Mouse (Mus musculus): Measurements from ENCODE around the gene St3gal2. TPM values are rescaled to one million over a fixed set of nuclear protein-coding genes. Genes with fewer than 3 reads are reported as not detected.
A peak's percentile ranks its signal among the peaks of the same experiment; 100 is the strongest.
"Not testable (repeated sequence)": the region's sequence is repeated elsewhere in the genome, so short reads cannot be mapped to it uniquely, and the experiment has no call there.

Gene St3gal2
- polyA plus RNA-seq, 1 experiment from 2014 or later: 24.5 TPM

- Histone ChIP-seq H3K36me3 (replicated peaks) (peaks cover 69% of the 10 kb centered on the region), H3K27me3 (ENCODE audit: poor library complexity, severe bottlenecking) (no peaks in the 10 kb centered on the region), H3K27ac (no peak overlapping the region), H3K9me3 (no peaks in the 10 kb centered on the region), H3K4me1 (0 out of 2 replicates have a peak, but pooled peaks cover 6% of the 10 kb centered on the region), H3K4me3 (no peak overlapping the region)
- DNase-seq (ENCODE audit: extremely low spot score, low spot score): no peak
- 95% methylated on average over 12 of the region's 12 CpGs for WGBS
These were observed 39.5 kb downstream of the St3gal2 start for GRCm38 (mm10) chr8:110959071-110959780.

GRCm38 (mm10) chr8:110959906-110960305 lies 40.2 kb downstream of the St3gal2 start:
- Histone ChIP-seq H3K4me1 (0 out of 2 replicates have a peak, but pooled peaks cover 6% of the 10 kb centered on the region), H3K27me3 (ENCODE audit: poor library complexity, severe bottlenecking) (no peaks in the 10 kb centered on the region), H3K4me3 (no peak overlapping the region), H3K27ac (no peak overlapping the region), H3K36me3 (replicated peaks) (peaks cover 73% of the 10 kb centered on the region), H3K9me3 (no peaks in the 10 kb centered on the region)
- WGBS: 91% methylated on average over 6 of the region's 6 CpGs
- no peak for DNase-seq (ENCODE audit: extremely low spot score, low spot score)

GRCm38 (mm10) chr8:110963051-110963450 lies 43.3 kb downstream of the St3gal2 start:
- H3K4me3 ChIP-seq: no peak overlapping the region
- WGBS: 96% methylated on average over 2 of the region's 2 CpGs
- H3K4me1 ChIP-seq: no peaks in the 10 kb centered on the region
- H3K27ac ChIP-seq: no peak overlapping the region
- H3K9me3 ChIP-seq: no peaks in the 10 kb centered on the region
- DNase-seq (ENCODE audit: extremely low spot score, low spot score): no peak
- peaks cover 79% of the 10 kb centered on the region for H3K36me3 ChIP-seq (replicated peaks)
- H3K27me3 ChIP-seq (ENCODE audit: poor library complexity, severe bottlenecking): no peaks in the 10 kb centered on the region

GRCm38 (mm10) chr8:110964666-110965065 lies 44.9 kb downstream of the St3gal2 start:
- Histone ChIP-seq H3K9me3 (no peaks in the 10 kb centered on the region), H3K4me1 (0 out of 2 replicates have a peak, but pooled peaks cover under 1% of the 10 kb centered on the region), H3K36me3 (replicated peaks) (peaks cover 69% of the 10 kb centered on the region), H3K4me3 (no peak overlapping the region), H3K27ac (no peak overlapping the region), H3K27me3 (ENCODE audit: poor library complexity, severe bottlenecking) (no peaks in the 10 kb centered on the region)
- DNase-seq (ENCODE audit: extremely low spot score, low spot score): no peak
- 91% methylated on average over 7 of the region's 7 CpGs for WGBS

GRCm38 (mm10) chr8:110965594-110965993 lies 45.9 kb downstream of the St3gal2 start:
- Histone ChIP-seq H3K4me1 (peaks cover 7% of the 10 kb centered on the region), H3K4me3 (no peak overlapping the region), H3K36me3 (replicated peaks) (peaks cover 61% of the 10 kb centered on the region), H3K27me3 (ENCODE audit: poor library complexity, severe bottlenecking) (no peaks in the 10 kb centered on the region), H3K9me3 (no peaks in the 10 kb centered on the region), H3K27ac (no peak overlapping the region)
- no peak for DNase-seq (ENCODE audit: extremely low spot score, low spot score)
- WGBS: 78% methylated on average over 7 of the region's 7 CpGs

- WGBS: 91% methylated on average over 8 of the region's 8 CpGs
- peaks cover 69% of the 10 kb centered on the region for H3K36me3 ChIP-seq (replicated peaks)
- no peaks in the 10 kb centered on the region for H3K27me3 ChIP-seq (ENCODE audit: poor library complexity, severe bottlenecking)
These were observed 46.9 kb downstream of the St3gal2 start for GRCm38 (mm10) chr8:110966586-110966985.

GRCm38 (mm10) chr8:110967326-110967725 lies 47.6 kb downstream of the St3gal2 start:
- DNase-seq (ENCODE audit: extremely low spot score, low spot score): no peak
- no peak overlapping the region for H3K4me3 ChIP-seq
- H3K4me1 ChIP-seq: peaks cover 14% of the 10 kb centered on the region
- no peaks in the 10 kb centered on the region for H3K9me3 ChIP-seq
- H3K27ac ChIP-seq: no peak overlapping the region
- H3K36me3 ChIP-seq (replicated peaks): peaks cover 66% of the 10 kb centered on the region
- whole genome bisulfite sequencing: 88% methylated on average over 9 of the region's 9 CpGs
- H3K27me3 ChIP-seq (ENCODE audit: poor library complexity, severe bottlenecking): no peaks in the 10 kb centered on the region

More at GRCm38 (mm10) chr8:110966586-110966985, 46.9 kb downstream of the St3gal2 start:
- no peak overlapping the region for H3K27ac ChIP-seq
- no peak overlapping the region for H3K4me3 ChIP-seq
- H3K4me1 ChIP-seq: peaks cover 14% of the 10 kb centered on the region
- DNase-seq (ENCODE audit: extremely low spot score, low spot score): no peak
- no peaks in the 10 kb centered on the region for H3K9me3 ChIP-seq

GRCm38 (mm10) chr8:110969910-110970770 lies 50.4 kb downstream of the St3gal2 start:
- peaks cover 69% of the 10 kb centered on the region for H3K36me3 ChIP-seq (replicated peaks)
- no peaks in the 10 kb centered on the region for H3K27me3 ChIP-seq (ENCODE audit: poor library complexity, severe bottlenecking)
- DNase-seq (ENCODE audit: extremely low spot score, low spot score): peak; percentile 92
- peak overlapping the region; percentile 62 for H3K4me3 ChIP-seq
- WGBS: 5% methylated on average over 45 of the region's 45 CpGs
- peaks cover 14% of the 10 kb centered on the region for H3K4me1 ChIP-seq
- peak overlapping the region; percentile 84 for H3K27ac ChIP-seq
- no peaks in the 10 kb centered on the region for H3K9me3 ChIP-seq

GRCm38 (mm10) chr8:110976532-110976931 lies 56.8 kb downstream of the St3gal2 start:
- not testable (repeated sequence) for H3K27ac ChIP-seq; H3K4me3 ChIP-seq; H3K4me1 ChIP-seq; DNase-seq (ENCODE audit: extremely low spot score, low spot score); H3K9me3 ChIP-seq; H3K27me3 ChIP-seq (ENCODE audit: poor library complexity, severe bottlenecking)
- 95% methylated on average over 8 of the region's 8 CpGs for WGBS
- peaks cover 89% of the 10 kb centered on the region for H3K36me3 ChIP-seq (replicated peaks)

- H3K36me3 ChIP-seq (replicated peaks): peaks cover 93% of the 10 kb centered on the region
- WGBS: 95% methylated on average over 2 of the region's 2 CpGs
- H3K9me3 ChIP-seq; H3K4me1 ChIP-seq; H3K27ac ChIP-seq; DNase-seq (ENCODE audit: extremely low spot score, low spot score); H3K4me3 ChIP-seq; H3K27me3 ChIP-seq (ENCODE audit: poor library complexity, severe bottlenecking): not testable (repeated sequence)
These were observed 58.3 kb downstream of the St3gal2 start for GRCm38 (mm10) chr8:110977987-110978386.

GRCm38 (mm10) chr8:110981304-110981703 lies 61.6 kb downstream of the St3gal2 start:
- no peak for DNase-seq (ENCODE audit: extremely low spot score, low spot score)
- no peak overlapping the region for H3K27ac ChIP-seq
- WGBS: 86% methylated on average over 2 of the region's 2 CpGs
- H3K36me3 ChIP-seq (replicated peaks): peaks cover 95% of the 10 kb centered on the region
- H3K9me3 ChIP-seq: no peaks in the 10 kb centered on the region
- H3K27me3 ChIP-seq (ENCODE audit: poor library complexity, severe bottlenecking): no peaks in the 10 kb centered on the region
- H3K4me1 ChIP-seq: no peaks in the 10 kb centered on the region
- H3K4me3 ChIP-seq: no peak overlapping the region

- no peak overlapping the region for H3K4me3 ChIP-seq
- no peaks in the 10 kb centered on the region for H3K4me1 ChIP-seq
- 89% methylated on average over 8 of the region's 8 CpGs for WGBS
- H3K27ac ChIP-seq: no peak overlapping the region
- no peaks in the 10 kb centered on the region for H3K9me3 ChIP-seq
- H3K36me3 ChIP-seq (replicated peaks): peaks cover 96% of the 10 kb centered on the region
- no peak for DNase-seq (ENCODE audit: extremely low spot score, low spot score)
- no peaks in the 10 kb centered on the region for H3K27me3 ChIP-seq (ENCODE audit: poor library complexity, severe bottlenecking)
These were observed 68.4 kb downstream of the St3gal2 start for GRCm38 (mm10) chr8:110987805-110988744.

All from forebrain, embryonic 10.5 days (tissue).